Mouse (Mus musculus) CH12.LX (cell line): ENCODE data around the gene Wdr92. TPM values are rescaled to one million over a fixed set of nuclear protein-coding genes. Genes with fewer than 3 reads are reported as not detected.

Experiments used
- DNase-seq: peaks from one replicate; pipeline ENCODE4 v3.0.0-alpha.2; 2013; ENCODE audit errors: extremely low read depth
- H3K27ac ChIP-seq: 2 replicates; pipeline ENCODE4 v1.5.1; 2012; ENCODE audit warnings: low read depth, mild to moderate bottlenecking, control low read depth, moderate library complexity; ENCODE audit not compliant: insufficient read depth
- H3K27me3 ChIP-seq: replicated peaks from 2 replicates; pipeline ENCODE3; 2012; ENCODE audit warnings: inconsistent platforms
- H3K36me3 ChIP-seq, 2 experiments: replicated peaks in 1 of 2; 2 replicates each; pipeline versions ENCODE3 to v1.6.1; 2012; ENCODE audit warnings: inconsistent platforms in 1 of 2, low read length in 1 of 2, mild to moderate bottlenecking in 1 of 2, mixed read lengths in 1 of 2, moderate library complexity in 1 of 2; ENCODE audit not compliant: control insufficient read depth in 1 of 2, insufficient read depth in 1 of 2
- H3K4me1 ChIP-seq, 2 experiments: 2 replicates each; pipeline ENCODE4 v1.6.1; 2012; ENCODE audit warnings: inconsistent platforms in 1 of 2, moderate library complexity in 1 of 2; ENCODE audit not compliant: insufficient read depth in 2 of 2, control insufficient read depth in 1 of 2
- H3K4me2 ChIP-seq: 2 replicates; pipeline ENCODE4 v1.6.1; 2012; ENCODE audit warnings: low read depth, mild to moderate bottlenecking, control low read depth; ENCODE audit not compliant: poor library complexity, insufficient read depth, severe bottlenecking
- H3K4me3 ChIP-seq, 3 experiments: fragments of 150-350 bp in 1 of 3; sonication (generic) in 1 of 3; replicated peaks in 1 of 3; 2 replicates each; pipeline versions ENCODE3 to v1.5.1; 2011 to 2012; ENCODE audit warnings: low read depth in 2 of 3, low read length in 2 of 3, mild to moderate bottlenecking in 2 of 3, moderate library complexity in 2 of 3, control low read depth in 1 of 3, improper control_type of control experiment in 1 of 3, inconsistent platforms in 1 of 3, mixed read lengths in 1 of 3; ENCODE audit not compliant: poor library complexity in 1 of 3
- H3K79me2 ChIP-seq: replicated peaks from 2 replicates; pipeline ENCODE4 v1.6.1; 2012; ENCODE audit warnings: mild to moderate bottlenecking, moderate library complexity; ENCODE audit not compliant: control insufficient read depth, poor library complexity, insufficient read depth, severe bottlenecking; ENCODE audit errors: extremely low read depth
- H3K9ac ChIP-seq: 2 replicates; pipeline ENCODE4 v1.6.1; 2012; ENCODE audit warnings: low read depth, mild to moderate bottlenecking, control low read depth, moderate library complexity; ENCODE audit not compliant: insufficient read depth
- H3K9me3 ChIP-seq: replicated peaks from 2 replicates; pipeline ENCODE3; 2012; ENCODE audit warnings: low read length, inconsistent platforms, mixed read lengths
- BHLHE40 ChIP-seq: IDR thresholded peaks from 2 replicates; pipeline ENCODE4 v1.6.1; 2011; ENCODE audit warnings: mild to moderate bottlenecking, low read depth, low read length, improper control_type of control experiment
- CHD1 ChIP-seq: IDR thresholded peaks from 2 replicates; pipeline ENCODE4 v1.6.1; 2012; ENCODE audit warnings: low read depth, low read length, improper control_type of control experiment, inconsistent platforms
- CTCF ChIP-seq, 2 experiments: IDR thresholded peaks in 1 of 2; conservative IDR thresholded peaks in 1 of 2; 2 replicates each; pipeline ENCODE4 v1.5.1; 2011 to 2012; ENCODE audit warnings: low read depth in 2 of 2, low read length in 2 of 2, improper control_type of control experiment in 1 of 2, inconsistent platforms in 1 of 2, mild to moderate bottlenecking in 1 of 2, moderate library complexity in 1 of 2
- E2F4 ChIP-seq: IDR thresholded peaks from 2 replicates; pipeline ENCODE4 v1.6.1; 2011; ENCODE audit warnings: low read depth, low read length, improper control_type of control experiment; ENCODE audit not compliant: insufficient replicate concordance
- EP300 ChIP-seq: IDR thresholded peaks from 2 replicates; pipeline ENCODE4 v1.6.1; 2011; ENCODE audit warnings: low read length, improper control_type of control experiment
- GABPA ChIP-seq: IDR thresholded peaks from 2 replicates; pipeline ENCODE4 v1.6.1; 2012; ENCODE audit warnings: low read depth, low read length, improper control_type of control experiment, inconsistent platforms; ENCODE audit not compliant: insufficient replicate concordance
- HCFC1 ChIP-seq: IDR thresholded peaks from 2 replicates; pipeline ENCODE4 v1.6.1; 2012; ENCODE audit warnings: low read depth, mild to moderate bottlenecking, inconsistent platforms, low read length, improper control_type of control experiment
- IRF4 ChIP-seq: IDR thresholded peaks from 2 replicates; pipeline ENCODE4 v1.6.1; 2014; ENCODE audit warnings: low read depth, mild to moderate bottlenecking, inconsistent platforms, low read length, improper control_type of control experiment
- JUND ChIP-seq: conservative IDR thresholded peaks from 2 replicates; pipeline ENCODE4 v1.6.1; 2011; ENCODE audit warnings: low read depth, low read length, improper control_type of control experiment
- KAT2A ChIP-seq: IDR thresholded peaks from 2 replicates; pipeline ENCODE4 v1.6.1; 2012; ENCODE audit warnings: low read length, improper control_type of control experiment, inconsistent platforms; ENCODE audit not compliant: insufficient replicate concordance
- MAFK ChIP-seq: IDR thresholded peaks from 2 replicates; pipeline ENCODE4 v1.6.1; 2011; ENCODE audit warnings: low read length, improper control_type of control experiment; ENCODE audit not compliant: insufficient replicate concordance
- MYC ChIP-seq: IDR thresholded peaks from 2 replicates; pipeline ENCODE4 v1.6.1; 2011; ENCODE audit warnings: low read depth, mild to moderate bottlenecking, improper control_type of control experiment, low read length
- PAX5 ChIP-seq: IDR thresholded peaks from 2 replicates; pipeline ENCODE4 v1.6.1; 2012; ENCODE audit warnings: low read length, inconsistent platforms, mixed read lengths
- POLR2AphosphoS2 ChIP-seq: IDR thresholded peaks from 2 replicates; pipeline ENCODE4 v1.6.1; 2011; ENCODE audit warnings: low read depth, low read length, improper control_type of control experiment
- SIN3A ChIP-seq: IDR thresholded peaks from 2 replicates; pipeline ENCODE4 v1.6.1; 2012; ENCODE audit warnings: low read length, improper control_type of control experiment, inconsistent platforms
- SMC3 ChIP-seq: IDR thresholded peaks from 2 replicates; pipeline ENCODE4 v1.6.1; 2011; ENCODE audit warnings: low read depth, low read length, improper control_type of control experiment
- TBP ChIP-seq: conservative IDR thresholded peaks from 2 replicates; pipeline ENCODE4 v1.6.1; 2011; ENCODE audit warnings: low read depth, low read length, improper control_type of control experiment
- UBTF ChIP-seq: IDR thresholded peaks from 2 replicates; pipeline ENCODE4 v1.6.1; 2012; ENCODE audit warnings: low read depth, mild to moderate bottlenecking, inconsistent platforms, low read length, improper control_type of control experiment, moderate library complexity
- USF1 ChIP-seq: IDR thresholded peaks from 2 replicates; pipeline ENCODE4 v1.6.1; 2014; ENCODE audit warnings: low read depth, mild to moderate bottlenecking, inconsistent platforms, low read length, improper control_type of control experiment
- ZKSCAN1 ChIP-seq: IDR thresholded peaks from 2 replicates; pipeline ENCODE4 v1.6.1; 2012; ENCODE audit warnings: low read depth, inconsistent platforms, low read length, improper control_type of control experiment, borderline replicate concordance
- ZMIZ1 ChIP-seq: IDR thresholded peaks from 2 replicates; pipeline ENCODE4 v1.6.1; 2012; ENCODE audit warnings: low read depth, mild to moderate bottlenecking, inconsistent platforms, low read length, improper control_type of control experiment
- dilution Hi-C: fragments of 300-500 bp; cut with MboI; formaldehyde crosslinking; loops from 2 replicates; pipeline ENCODE4 v1.14.3; 2020; ENCODE audit warnings: low sequenced_read_pairs; ENCODE audit not compliant: extremely low pct_unique_long_range_greater_than_20kb, extremely low pct_ligation_motif_present
- in situ Hi-C: fragments of 300-500 bp; cut with MboI; formaldehyde crosslinking; loops from 3 replicates; pipeline ENCODE4 v1.14.3; 2019; ENCODE audit warnings: low sequenced_read_pairs, low pct_ligation_motif_present, low pct_unique_long_range_greater_than_20kb, mixed read lengths
- polyA plus RNA-seq: library from polyadenylated mRNA; unstranded; fragments of >175 nt; gene quantifications from 2 replicates; pipeline ENCODE4 v1.2.1, GENCODE M21; 2012; ENCODE audit warnings: low read depth; ENCODE audit not compliant: insufficient read length
- total RNA-seq, 2 experiments: library from RNA; depleted of rRNA; stranded (reverse); fragments of 300-350 nt in 1 of 2; fragments of >200 nt in 1 of 2; gene quantifications; 2 replicates each; pipeline ENCODE4 v1.2.3; 2012 to 2014

Wdr92 gene
- total and polyA plus RNA-seq, 3 experiments: 35.8 to 66.1 (median 38.6) TPM

DNA sequence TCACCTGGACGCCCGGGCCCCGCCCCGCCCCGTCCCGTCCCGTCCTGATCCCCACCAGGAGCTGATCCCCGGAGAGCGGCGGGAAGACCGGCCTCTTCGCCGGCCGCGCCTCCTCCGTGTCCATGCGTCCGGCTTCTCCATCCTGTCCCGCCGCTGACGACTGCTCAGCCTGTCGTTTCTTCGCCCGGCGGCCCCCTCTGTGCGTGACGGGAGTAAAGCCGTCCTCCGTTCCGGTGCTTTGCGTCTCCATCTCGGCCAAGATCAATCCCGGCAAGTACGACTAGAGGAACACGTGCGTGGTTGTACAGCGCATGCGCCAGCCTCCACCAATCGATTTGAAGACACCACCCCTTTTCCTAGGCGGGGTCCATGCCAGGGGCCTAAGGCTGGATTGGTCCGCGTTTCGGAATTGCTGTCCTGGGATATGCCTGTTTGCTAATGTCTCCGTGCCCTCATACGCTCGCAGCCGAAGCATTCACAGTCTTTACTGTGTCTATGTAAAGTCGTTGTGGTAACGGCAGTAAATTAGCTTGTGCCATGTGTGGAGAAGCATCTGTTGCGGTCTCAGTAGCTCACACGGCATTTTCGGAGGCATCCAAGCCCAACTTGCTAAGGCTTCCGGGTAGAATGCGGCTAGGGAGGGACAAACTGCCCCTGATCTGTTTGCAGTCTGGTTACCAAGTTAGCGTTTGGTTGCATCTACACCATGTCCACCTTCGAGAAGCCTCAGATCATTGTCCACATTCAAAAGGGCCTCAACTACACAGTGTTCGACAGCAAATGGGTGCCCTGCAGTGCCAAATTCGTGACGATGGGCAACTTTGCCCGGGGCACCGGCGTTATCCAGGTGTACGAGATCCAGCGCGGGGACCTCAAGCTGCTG lies 29.6 kb downstream of the Wdr92 start, which contains the start of gene Pno1 (continued):
- TF ChIP-seq GABPA: no peak; the same call in 1 of the 2 replicates
- no peak for TF ChIP-seq ZKSCAN1
- TF ChIP-seq SMC3: no peak
- peak; percentile 51; the same call in 1 of the 2 replicates for TF ChIP-seq IRF4
- peak; percentile 80 for TF ChIP-seq BHLHE40
- no peak for TF ChIP-seq EP300
- TF ChIP-seq MYC: peak; percentile 97
- TF ChIP-seq CTCF (conservative IDR thresholded peaks at IDR 0.05 in 1 of 2, IDR thresholded peaks at IDR 0.05 in 1 of 2; ENCODE audit: low read depth in 2 of 2, low read length in 2 of 2): peak in 1 of 2 experiments; percentile 32; a peak in 2 of 4 replicates
- peak; percentile 94; the same call in 1 of the 2 replicates for TF ChIP-seq KAT2A

DNA sequence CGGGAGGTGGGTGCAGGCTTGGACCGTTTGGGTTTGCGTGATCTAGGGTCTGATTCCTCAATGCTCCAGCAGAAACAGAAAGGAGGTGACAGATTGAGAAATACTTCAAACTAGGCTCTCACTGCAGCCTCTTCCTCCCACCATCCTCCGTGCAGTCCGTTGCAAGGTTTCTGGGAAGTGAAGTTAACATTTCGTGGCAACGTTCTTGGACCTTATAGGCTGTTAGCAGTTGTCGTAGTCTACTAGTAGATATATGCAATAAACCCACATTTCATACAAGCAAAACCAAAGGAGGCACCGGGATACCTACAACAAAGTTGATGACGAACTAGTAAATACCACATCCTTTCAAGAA lies 30.2 kb downstream of the Wdr92 start:
- 0 out of 2 replicates have a peak overlapping the region, but pooled peaks have one; percentile 34 for H3K27ac ChIP-seq
- no peaks in the 10 kb centered on the region for H3K9me3 ChIP-seq
- peak overlapping the region; percentile 86; the same call in 1 of the 2 replicates for H3K4me2 ChIP-seq
- no peak for DNase-seq
- no peaks in the 10 kb centered on the region for H3K27me3 ChIP-seq
- H3K9ac ChIP-seq: peak overlapping the region; percentile 77
- H3K36me3 ChIP-seq: peaks cover 18 to 41% of the 10 kb centered on the region in 2 experiments
- in situ Hi-C loops: no loop called here
- TF ChIP-seq SMC3 (no peak), UBTF (0 out of 2 replicates have a peak, but pooled peaks have one; percentile 17)
- H3K79me2 ChIP-seq: peaks cover 39% of the 10 kb centered on the region
- dilution Hi-C loops: no loop called here
- peaks cover 12 to 42% of the 10 kb centered on the region in 2 experiments; a peak in 3 of 4 replicates for H3K4me1 ChIP-seq
- peak overlapping the region; percentile 75 to 94 (median 94) for H3K4me3 ChIP-seq

- in situ Hi-C loops (no loop called here), dilution Hi-C loops (no loop called here)
- Histone ChIP-seq H3K4me3 (peak overlapping the region; percentile 13 to 94 (median 75)), H3K4me1 (peaks cover 11 to 42% of the 10 kb centered on the region in 2 experiments; a peak in 3 of 4 replicates), H3K36me3 (peaks cover 20 to 37% of the 10 kb centered on the region in 2 experiments), H3K9ac (peak overlapping the region; percentile 77), H3K79me2 (peaks cover 39% of the 10 kb centered on the region), H3K27me3 (no peaks in the 10 kb centered on the region), H3K4me2 (peak overlapping the region; percentile 87), H3K27ac (no peak overlapping the region), H3K9me3 (no peaks in the 10 kb centered on the region)
- no peak for TF ChIP-seq KAT2A
- no peak for TF ChIP-seq USF1
- no peak for TF ChIP-seq ZMIZ1
- TF ChIP-seq JUND: no peak
- no peak for TF ChIP-seq SIN3A
- TF ChIP-seq CHD1: no peak
- no peak for TF ChIP-seq UBTF
- TF ChIP-seq PAX5: no peak
- no peak for TF ChIP-seq ZKSCAN1
- TF ChIP-seq TBP: no peak
- TF ChIP-seq MAFK: no peak
- no peak for TF ChIP-seq POLR2AphosphoS2
- TF ChIP-seq E2F4: no peak
- no peak for TF ChIP-seq HCFC1
- no peak for DNase-seq
Observed at GRCm38 (mm10) chr11:17212903-17213509, 31.1 kb downstream of the Wdr92 start.
